Mouse (Mus musculus) intestine, postnatal 0 days (tissue): Measurements from ENCODE around the gene Abat. TPM values are rescaled to one million over a fixed set of nuclear protein-coding genes. Genes with fewer than 3 reads are reported as not detected.
A peak's percentile ranks its signal among the peaks of the same experiment; 100 is the strongest.

Experiments
- ATAC-seq: fragments of 200-750 bp; cut with Nextera tagmentation; 2 replicates; pipeline ENCODE4 v1.8.0; 2017; ENCODE audit warnings: mild to moderate bottlenecking, moderate TSS enrichment, moderate library complexity
- H3K27ac ChIP-seq: fragments of 300-500 bp; sonication (generic); 2 replicates; pipeline ENCODE4 v1.5.1; 2014; ENCODE audit warnings: mild to moderate bottlenecking, low read depth, low read length, moderate library complexity
- H3K27me3 ChIP-seq: fragments of 300-500 bp; sonication (generic); replicated peaks from 2 replicates; pipeline ENCODE4 v1.6.1; 2014; ENCODE audit warnings: low read length, mixed read lengths; ENCODE audit not compliant: control insufficient read depth, insufficient read depth
- H3K36me3 ChIP-seq: fragments of 300-500 bp; sonication (generic); 2 replicates; pipeline ENCODE4 v1.6.1; 2014; ENCODE audit warnings: mild to moderate bottlenecking, moderate library complexity; ENCODE audit not compliant: control insufficient read depth, insufficient read depth
- H3K4me1 ChIP-seq: fragments of 300-500 bp; sonication (generic); replicated peaks from 2 replicates; pipeline ENCODE4 v1.6.1; 2014; ENCODE audit warnings: antibody characterized with exemption, low read length, mixed read lengths; ENCODE audit not compliant: control insufficient read depth, insufficient read depth
- H3K4me2 ChIP-seq: fragments of 300-500 bp; sonication (generic); replicated peaks from 2 replicates; pipeline ENCODE4 v1.6.1; 2014; ENCODE audit warnings: low read depth, mild to moderate bottlenecking, moderate library complexity
- H3K4me3 ChIP-seq: fragments of 300-500 bp; sonication (generic); 2 replicates; pipeline ENCODE4 v1.5.1; 2014; ENCODE audit warnings: low read depth, low read length
- H3K9ac ChIP-seq: fragments of 300-500 bp; sonication (generic); 2 replicates; pipeline ENCODE4 v1.6.1; 2014; ENCODE audit warnings: mild to moderate bottlenecking, low read depth, low read length
- H3K9me3 ChIP-seq: fragments of 300-500 bp; sonication (generic); 2 replicates; pipeline ENCODE4 v1.6.1; 2016; ENCODE audit warnings: mixed run types; ENCODE audit not compliant: control insufficient read depth
- CTCF ChIP-seq: sonication (generic); IDR thresholded peaks from 2 replicates; pipeline ENCODE4 v1.5.1; 2016; ENCODE audit warnings: low read depth, mild to moderate bottlenecking, control low read depth, antibody characterized with exemption, moderate library complexity
- WGBS: fragments of 180-500 bp; shearing (Covaris S2); extraction: QIAGEN DNeasy Blood & Tissue Kit; methylation state at CpG from one replicate; pipeline ENCODE4 v1.1.7; 2014; 5-methylcytosine and 5-hydroxymethylcytosine counted together
- polyA plus RNA-seq: library from polyadenylated mRNA; unstranded; fragments of >200 nt; fragmentation: Nextera tagmentation; extraction: Ambion mirVana; gene quantifications from 2 replicates; pipeline ENCODE4 v1.2.1, GENCODE M21; 2015

The Abat gene
- polyA plus RNA-seq, 1 experiment from 2014 or later: 30.8 TPM

GRCm38 (mm10) chr16:8581661-8582239, 68.5 kb downstream of the Abat start:
- ATAC-seq: no peak
- H3K27me3 ChIP-seq: no peaks in the 10 kb centered on the region
- H3K9me3 ChIP-seq: no peaks in the 10 kb centered on the region
- no peak overlapping the region for H3K4me2 ChIP-seq
- H3K4me3 ChIP-seq: no peak overlapping the region
- H3K4me1 ChIP-seq: no peaks in the 10 kb centered on the region
- no peak overlapping the region for H3K9ac ChIP-seq
- 95% methylated on average over 6 of the region's 6 CpGs for WGBS
- H3K27ac ChIP-seq: no peak overlapping the region
- peaks cover 57% of the 10 kb centered on the region for H3K36me3 ChIP-seq
- TF ChIP-seq CTCF: peak; percentile 39

GRCm38 (mm10) chr16:8582579-8583295, 69.5 kb downstream of the Abat start:
- Histone ChIP-seq H3K27ac (no peak overlapping the region), H3K36me3 (peaks cover 59% of the 10 kb centered on the region), H3K4me2 (no peak overlapping the region), H3K4me3 (no peak overlapping the region), H3K4me1 (no peaks in the 10 kb centered on the region), H3K9me3 (no peaks in the 10 kb centered on the region), H3K27me3 (no peaks in the 10 kb centered on the region), H3K9ac (no peak overlapping the region)
- TF ChIP-seq CTCF: peak; percentile 45
- 95% methylated on average over 5 of the region's 5 CpGs for WGBS
- no peak for ATAC-seq

GRCm38 (mm10) chr16:8584248-8584647, 71.0 kb downstream of the Abat start:
- no peak for TF ChIP-seq CTCF
- ATAC-seq: no peak
- WGBS: 96% methylated on average over 1 of the region's 1 CpGs
- Histone ChIP-seq H3K9me3 (no peaks in the 10 kb centered on the region), H3K9ac (no peak overlapping the region), H3K4me2 (no peak overlapping the region), H3K27me3 (no peaks in the 10 kb centered on the region), H3K36me3 (peaks cover 55% of the 10 kb centered on the region), H3K4me3 (no peak overlapping the region), H3K4me1 (no peaks in the 10 kb centered on the region), H3K27ac (no peak overlapping the region)

- no peak overlapping the region for H3K9ac ChIP-seq
- H3K36me3 ChIP-seq: peaks cover 55% of the 10 kb centered on the region
- H3K9me3 ChIP-seq: no peaks in the 10 kb centered on the region
- H3K27me3 ChIP-seq: no peaks in the 10 kb centered on the region
- TF ChIP-seq CTCF: no peak
- no peaks in the 10 kb centered on the region for H3K4me1 ChIP-seq
- no peak overlapping the region for H3K4me2 ChIP-seq
- ATAC-seq: no peak
- H3K4me3 ChIP-seq: no peak overlapping the region
- H3K27ac ChIP-seq: no peak overlapping the region
- 67% methylated on average over 5 of the region's 5 CpGs for WGBS
Measured at GRCm38 (mm10) chr16:8585056-8585455, 71.8 kb downstream of the Abat start.

- TF ChIP-seq CTCF: no peak
- Histone ChIP-seq H3K4me3 (no peak overlapping the region), H3K4me1 (no peaks in the 10 kb centered on the region), H3K9me3 (no peaks in the 10 kb centered on the region), H3K4me2 (no peak overlapping the region), H3K27ac (no peak overlapping the region), H3K36me3 (no peaks in the 10 kb centered on the region; the same call in 1 of the 2 replicates), H3K27me3 (no peaks in the 10 kb centered on the region), H3K9ac (no peak overlapping the region)
- ATAC-seq: no peak
- WGBS: 57% methylated on average over 4 of the region's 4 CpGs
Measured at GRCm38 (mm10) chr16:8595411-8595810, 82.2 kb downstream of the Abat start.

GRCm38 (mm10) chr16:8596336-8596735, 83.1 kb downstream of the Abat start:
- no peak for TF ChIP-seq CTCF
- no peak overlapping the region for H3K9ac ChIP-seq
- H3K27me3 ChIP-seq: no peaks in the 10 kb centered on the region
- H3K4me3 ChIP-seq: no peak overlapping the region
- H3K9me3 ChIP-seq: no peaks in the 10 kb centered on the region
- no peaks in the 10 kb centered on the region for H3K4me1 ChIP-seq
- 89% methylated on average over 4 of the region's 4 CpGs for WGBS
- H3K4me2 ChIP-seq: no peak overlapping the region
- no peaks in the 10 kb centered on the region; the same call in 1 of the 2 replicates for H3K36me3 ChIP-seq
- no peak for ATAC-seq
- no peak overlapping the region for H3K27ac ChIP-seq
